Mouse (Mus musculus): ENCODE results near the gene Gm20696.

Gm20696 gene

DNA sequence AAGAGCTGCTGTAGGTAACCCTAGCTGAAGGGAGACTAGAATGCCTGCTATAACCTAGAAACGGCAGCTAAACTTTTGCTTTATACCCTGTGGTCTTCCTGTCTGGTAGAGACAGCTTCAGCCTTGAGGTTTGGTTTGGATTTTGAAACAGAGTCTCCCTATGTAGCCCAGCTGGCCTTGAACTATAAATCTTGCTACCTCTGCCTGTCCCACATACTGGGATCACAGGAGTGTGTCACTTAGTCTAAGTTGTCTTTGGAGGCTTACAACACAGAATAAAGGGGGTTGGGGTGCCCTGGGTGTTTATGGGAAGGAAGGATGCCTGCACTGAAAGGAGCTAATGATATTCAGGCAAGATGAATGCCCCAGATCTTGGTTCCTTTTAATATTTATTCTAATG is 113.8 kb downstream of the Gm20696 start:
- no peak for DNase-seq

DNA sequence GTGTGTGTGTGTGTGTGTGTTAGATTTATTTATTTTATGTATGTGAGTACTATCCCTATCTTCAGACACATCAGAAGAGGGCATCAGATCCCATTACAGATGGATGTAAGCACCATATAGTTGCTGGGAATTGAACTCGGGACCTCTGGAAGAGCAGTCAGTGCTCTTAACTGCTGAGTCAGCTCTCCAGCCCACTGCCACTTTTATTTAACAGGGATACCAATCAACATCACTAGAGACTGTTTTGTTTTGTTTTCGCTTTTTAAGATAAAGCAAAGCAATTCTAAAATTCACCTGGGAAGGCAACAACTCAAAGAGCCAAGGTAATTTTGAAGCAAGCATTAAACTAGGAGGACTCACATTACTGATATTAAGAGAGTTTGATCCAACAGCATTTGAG is 120.2 kb downstream of the Gm20696 start:
- no peak for DNase-seq

DNA sequence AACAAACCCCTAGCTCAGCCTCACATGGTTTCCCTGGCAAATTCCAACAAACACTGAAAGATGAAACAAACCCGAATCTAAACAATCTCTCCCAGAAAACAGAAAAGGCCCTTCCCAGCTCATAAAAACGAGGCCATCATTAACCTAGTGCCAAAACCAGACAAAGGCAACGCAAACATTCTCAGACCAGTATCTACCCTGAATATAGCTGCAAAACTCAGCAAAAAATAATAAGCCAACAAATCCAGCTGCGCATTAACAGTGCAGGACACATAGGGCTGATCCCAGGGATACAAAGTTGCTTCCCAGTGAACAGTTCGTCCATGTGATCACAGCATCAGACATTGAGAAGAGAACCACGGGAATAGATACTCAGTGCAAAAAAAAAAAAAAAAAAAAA is 121.2 kb downstream of the Gm20696 start:
- DNase-seq, result no peak

DNA sequence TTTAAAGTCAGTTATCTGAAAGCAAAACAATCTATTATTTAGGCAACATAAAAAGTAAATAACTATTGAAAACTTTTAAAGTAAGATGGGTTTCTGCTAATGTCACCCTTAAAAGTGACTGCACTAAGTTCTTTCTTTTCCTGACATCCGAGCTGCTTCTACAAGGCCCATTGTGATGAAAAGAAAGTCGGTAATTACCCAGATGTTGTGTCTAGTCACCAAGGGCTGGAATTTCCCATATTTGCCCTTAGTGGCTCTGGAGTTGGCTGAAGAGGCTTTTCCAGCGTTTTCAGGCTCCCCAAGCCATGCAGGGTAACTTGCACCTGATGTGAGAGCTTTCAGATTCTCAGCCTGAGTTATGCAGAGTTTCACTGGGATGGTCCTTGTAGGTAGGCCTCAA is 125.5 kb downstream of the Gm20696 start:
- no peak for DNase-seq

DNA sequence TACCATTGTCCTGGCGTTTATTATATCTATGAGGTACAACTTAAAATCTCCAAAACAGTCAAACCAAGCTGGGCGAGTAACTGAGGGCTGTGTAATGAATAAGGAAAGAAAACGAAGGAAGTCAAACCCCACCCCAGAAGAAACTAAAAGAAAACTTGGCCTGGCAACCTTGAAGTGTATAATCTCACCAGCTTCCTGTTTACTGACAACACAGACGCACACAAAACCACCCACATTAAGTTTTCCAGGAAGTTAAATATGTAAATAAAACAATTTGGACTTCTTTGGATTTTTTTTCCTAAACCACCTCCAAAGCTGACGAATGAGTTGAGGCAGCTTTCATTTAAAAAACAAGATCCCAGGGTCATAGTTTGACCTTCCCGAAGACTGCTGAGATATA is 125.9 kb downstream of the Gm20696 start:
- DNase-seq, result no peak

DNA sequence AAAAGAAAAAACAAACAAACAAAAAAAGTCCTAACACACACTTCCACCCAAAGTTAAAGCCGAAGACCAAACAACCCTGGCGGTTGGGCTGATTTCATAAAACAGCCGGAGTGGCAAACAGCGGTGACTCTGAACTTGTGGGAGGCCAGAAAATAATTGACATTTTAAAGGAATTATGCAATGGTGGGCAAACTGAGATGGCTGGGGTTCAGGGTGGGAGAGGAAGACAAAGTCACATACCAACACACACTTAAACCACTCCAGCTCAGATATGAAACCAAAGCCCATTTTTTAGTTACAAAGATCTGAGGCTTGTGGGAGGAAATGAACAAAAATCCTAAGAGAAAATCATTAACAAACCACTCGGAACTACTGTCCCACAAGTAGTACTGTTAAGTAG is 126.5 kb downstream of the Gm20696 start:
- no peak for DNase-seq

DNA sequence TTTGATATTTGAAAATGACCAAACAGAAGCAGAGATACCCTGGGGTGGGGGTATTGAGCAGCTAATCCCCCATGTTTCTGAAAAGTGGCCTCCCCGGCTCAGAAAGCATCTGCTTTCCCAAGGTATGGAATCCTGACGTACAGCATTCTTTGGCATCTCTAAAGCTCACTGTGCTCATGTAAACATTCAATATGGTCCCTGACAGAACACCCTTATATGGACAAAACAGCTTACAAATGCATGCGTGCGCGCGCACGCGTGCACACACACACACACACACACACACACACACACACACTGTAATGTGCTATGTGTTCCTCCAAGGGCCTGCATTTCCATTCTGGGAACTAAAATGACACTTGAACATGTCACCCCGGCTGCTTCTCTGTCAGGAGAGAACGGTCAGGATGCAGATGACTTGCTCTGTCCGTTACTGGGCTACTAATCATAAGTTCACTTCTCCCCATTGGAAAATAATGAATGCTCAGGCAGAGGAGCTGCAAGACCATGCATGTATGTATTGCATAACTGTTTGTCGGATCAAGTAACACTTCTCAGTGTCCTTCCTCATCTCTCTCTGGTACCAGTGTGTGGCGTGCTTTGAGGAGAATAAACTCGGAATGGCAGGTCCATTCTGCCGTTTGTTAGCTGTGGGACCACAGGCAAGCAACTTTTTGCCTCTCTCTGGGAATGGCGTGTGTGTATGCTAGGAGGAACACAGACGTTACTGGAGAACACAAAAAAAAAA is 128.2 kb downstream of the Gm20696 start:
- no peak for DNase-seq

DNA sequence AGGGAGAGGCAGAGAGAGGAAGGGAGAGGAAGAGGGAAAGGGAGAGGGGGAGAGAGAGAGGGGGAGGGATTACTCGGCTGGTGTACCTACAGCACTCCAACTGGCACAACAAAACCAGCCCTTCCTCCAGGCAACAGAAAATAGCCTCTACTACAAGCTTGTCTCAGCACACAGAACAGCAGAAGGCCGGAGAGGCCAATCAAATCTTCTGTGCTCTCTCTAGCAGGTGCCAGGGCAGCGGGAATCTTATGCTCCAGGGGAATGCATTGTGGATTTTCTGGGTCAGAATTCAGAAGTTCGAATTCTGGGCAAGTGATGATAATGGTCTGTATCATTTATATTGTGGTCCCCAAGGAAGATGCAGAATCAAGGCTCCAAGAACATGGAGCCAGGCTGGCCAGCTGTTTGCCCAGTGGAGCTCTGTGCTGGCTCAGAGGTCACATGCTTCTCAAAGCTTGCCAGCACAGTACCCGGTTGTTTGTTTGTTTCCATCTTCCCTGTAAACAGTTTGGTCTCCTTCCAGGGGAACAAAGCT is 132.3 kb downstream of the Gm20696 start:
- DNase-seq, result no peak

DNA sequence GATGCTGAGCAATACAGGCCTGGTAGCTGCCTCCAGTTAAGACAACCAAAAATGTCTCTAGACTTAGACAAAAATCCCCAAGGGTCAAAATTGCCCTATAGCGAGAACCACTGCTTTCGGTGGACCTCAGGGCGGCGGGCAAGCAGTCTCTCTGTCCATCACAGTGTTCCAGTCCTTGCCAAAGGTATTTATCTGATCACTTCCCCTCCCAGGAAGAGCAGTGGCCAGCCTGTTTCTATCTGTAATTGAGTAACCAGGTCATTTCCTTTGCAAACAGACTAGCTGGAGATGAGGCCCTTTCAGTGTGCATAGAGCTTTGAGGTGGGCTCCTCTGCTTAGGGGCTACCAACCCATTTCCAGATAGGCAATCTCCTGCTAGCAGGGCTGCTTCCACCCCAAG is 134.1 kb downstream of the Gm20696 start:
- no peak for DNase-seq

DNA sequence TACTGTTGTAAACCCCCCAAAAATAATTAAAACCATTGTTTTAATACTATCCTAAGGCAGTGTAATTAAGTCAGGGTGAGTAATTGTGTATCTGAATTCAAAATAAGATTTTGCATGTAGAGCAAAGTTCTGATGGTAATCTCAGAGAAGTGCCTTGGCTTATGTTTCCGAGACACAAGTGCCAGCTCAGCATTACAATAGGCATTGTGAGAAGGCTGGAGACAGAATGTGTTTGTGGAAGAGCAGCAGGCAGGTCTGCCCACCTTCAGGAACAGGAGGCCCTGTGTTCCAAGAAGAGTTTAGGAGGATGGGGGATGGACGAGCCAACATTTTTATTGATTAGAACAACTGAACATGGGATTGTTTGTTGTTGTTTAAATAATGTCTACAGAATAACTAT is 137.6 kb downstream of the Gm20696 start:
- no peak for DNase-seq

DNA sequence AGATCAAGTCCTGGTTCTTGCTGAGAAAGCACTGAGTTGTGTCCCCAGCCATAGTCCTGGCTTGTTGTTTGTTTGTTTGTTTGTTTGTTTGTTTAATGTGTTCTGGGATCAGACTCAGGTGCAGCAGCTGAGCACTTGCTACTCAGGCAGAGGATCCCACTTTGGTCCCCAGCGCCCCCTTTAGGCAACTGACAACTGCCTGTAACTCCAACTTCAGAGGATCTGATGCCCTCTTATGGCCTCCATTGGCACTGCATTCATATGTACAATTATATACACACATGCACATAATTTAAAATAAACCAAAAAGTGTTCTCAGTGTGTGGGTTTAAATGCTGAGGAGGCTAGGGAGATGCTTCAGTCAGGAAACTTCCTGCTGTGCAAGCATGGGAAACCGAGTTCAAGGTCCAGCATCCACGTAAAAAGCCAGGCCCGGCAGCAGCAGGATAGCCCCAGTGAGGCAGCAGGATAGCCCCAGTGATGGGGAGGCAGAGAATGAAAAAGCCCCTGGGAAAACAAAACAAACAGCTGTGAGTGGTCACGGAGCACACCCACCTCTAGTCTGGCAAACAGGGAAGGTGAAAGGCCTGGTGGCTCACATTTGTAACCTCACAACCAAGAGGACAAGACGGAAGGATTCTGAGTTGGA is 139.0 kb downstream of the Gm20696 start:
- DNase-seq, result no peak

DNA sequence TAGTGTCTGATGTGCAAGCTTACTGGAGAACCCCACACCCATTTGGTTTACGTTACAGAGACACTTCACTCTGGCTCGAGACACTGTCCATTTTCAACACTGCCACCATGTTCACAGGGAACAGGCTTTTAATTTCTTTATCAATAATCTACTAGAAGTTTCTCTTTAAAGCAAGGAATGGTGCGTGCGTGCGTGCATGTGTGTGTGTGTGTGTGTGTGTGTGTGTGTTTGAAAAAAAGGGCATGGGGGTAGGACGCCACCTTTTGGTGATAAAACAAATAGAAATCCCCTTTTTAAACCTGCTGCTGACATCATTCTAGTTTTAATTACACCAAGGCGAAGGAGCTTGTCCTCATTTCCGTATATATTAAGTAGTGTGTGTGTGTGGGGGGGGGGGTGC is 141.2 kb downstream of the Gm20696 start:
- peak; percentile 54 for DNase-seq

DNA sequence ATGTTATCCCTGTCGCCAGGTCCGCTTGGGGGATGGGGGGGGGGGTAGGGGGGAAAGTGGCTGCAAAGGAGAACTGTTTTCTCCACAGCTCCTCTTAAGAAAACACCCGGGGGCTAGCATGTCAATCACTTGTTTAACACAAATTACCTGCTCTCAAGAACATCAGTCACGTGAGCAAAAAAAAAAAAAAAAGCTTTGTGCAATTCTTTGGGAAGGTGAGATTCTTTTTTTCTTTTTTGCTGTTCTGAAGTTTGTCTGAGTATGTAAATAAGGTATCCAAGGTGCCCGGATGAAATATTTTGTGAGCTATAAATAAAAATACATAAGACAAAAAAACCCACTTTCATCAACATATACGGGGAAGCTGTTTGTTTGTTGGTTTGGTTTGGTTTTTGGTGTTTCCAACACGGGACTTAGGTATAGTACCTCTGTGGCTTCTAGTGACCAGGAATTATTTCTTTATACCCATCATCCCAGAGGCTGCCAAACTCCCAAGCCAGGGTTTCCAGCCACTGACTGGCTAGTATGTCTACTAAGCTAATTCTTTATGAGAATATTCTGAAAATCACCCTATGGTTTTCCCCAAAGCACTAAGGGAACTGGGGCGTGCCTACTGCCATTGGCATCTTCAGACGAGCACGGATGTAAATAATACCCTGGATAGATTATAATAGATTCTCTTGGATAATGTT is 142.8 kb downstream of the Gm20696 start:
- DNase-seq, result no peak

DNA sequence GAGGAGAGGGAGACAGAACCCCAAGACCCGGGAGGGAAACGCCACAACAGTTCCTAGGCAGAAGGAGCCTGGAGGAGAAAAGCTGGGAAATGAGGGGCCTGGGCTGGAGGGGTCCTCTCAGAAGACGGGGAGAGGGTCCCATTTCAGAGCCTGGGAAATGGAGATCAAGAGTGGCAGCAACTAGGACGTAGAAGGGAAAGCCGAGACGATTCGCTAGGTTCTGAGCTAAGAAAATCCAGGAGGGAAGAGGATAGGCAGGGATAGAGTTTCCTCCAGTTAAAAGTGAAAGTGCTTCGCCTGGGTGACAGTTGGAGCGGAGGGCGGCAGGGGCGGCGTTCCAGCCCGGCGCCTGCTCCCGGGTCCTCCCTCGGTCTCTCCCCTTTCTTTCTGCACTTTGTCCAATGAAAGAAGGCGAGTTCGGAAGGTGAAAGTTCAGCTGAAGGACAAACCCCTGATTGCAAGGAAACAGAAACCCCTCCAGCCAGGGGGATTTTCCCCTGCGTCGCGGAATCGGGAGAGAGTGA is 143.4 kb downstream of the Gm20696 start:
- peak; percentile 85 for DNase-seq

DNA sequence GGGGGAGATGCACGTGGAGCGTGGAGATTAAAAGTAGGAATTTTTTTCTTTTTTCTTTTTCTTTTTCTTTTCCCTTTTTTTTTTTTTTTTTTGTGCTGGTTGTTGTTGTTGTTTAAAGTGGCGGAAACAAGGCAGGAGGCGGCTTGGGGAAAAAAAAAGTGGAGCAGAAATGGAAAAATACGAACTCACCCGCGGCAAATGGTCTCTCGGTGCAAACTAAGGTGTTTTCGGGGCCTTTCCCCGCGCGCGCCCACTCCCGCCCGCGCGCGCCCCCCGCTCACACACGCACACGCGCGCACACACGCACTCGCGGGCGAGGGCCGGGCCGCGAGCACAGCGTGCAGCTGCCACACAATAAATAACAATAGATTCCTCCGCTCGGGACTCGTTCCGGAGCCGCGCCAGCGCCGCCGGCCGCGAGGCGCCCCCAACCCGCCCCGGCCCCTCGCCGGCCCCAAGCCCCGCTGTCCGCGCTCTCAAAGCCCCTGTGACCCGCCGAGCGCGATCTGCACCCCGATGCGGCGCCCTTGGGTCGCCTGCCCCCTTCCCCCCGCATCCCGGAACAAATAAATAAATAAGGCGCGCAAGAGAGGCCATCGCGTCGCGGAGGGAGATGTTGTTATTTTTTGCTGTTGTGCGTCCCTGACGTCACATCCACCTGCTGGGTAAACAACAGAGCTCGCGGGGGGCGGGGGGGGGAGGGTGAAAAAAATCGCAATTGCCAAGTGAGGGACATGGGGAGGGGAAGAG is 144.1 kb downstream of the Gm20696 start, which contains the start of gene Foxp1:
Gene Foxp1 (minus strand): TSS at position 363 of the 750 bp plus-strand sequence.
- peak; percentile 84 for DNase-seq

DNA sequence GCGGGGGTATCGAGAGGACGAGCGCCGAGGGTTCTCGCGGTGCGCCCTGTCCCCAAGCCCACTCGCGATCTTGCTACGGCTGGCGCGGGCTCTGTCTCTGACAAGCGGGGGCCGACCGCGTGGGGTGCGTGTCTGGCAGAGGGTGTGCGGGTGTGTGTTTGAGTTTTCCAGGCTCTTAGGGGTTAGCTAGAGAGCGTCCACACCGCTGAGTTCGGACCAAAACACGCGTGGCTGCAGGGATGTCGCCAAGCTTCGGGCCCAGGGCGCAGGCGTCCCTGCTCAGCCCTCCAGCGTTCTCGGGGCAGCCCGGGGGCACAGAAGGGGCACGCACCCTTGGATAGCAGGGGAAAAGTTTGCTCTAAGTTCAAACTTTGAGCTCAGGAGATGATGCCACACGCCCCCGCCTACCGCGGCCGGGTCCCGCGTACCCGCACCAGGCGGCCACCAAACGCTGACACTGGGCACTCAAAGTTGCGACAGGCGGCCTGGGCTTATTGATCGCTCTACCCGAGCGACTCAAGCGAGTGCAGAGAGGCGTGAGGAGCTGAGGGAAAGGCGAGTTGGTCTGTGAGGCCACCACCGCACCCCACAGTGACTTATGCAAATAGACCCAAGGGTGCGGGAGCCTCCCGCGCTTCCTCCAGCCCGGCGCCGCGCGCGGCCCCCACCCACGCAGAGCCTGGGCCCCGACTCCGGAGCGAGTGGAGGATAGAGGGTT is 144.8 kb downstream of the Gm20696 start:
- DNase-seq, result peak; percentile 53

DNA sequence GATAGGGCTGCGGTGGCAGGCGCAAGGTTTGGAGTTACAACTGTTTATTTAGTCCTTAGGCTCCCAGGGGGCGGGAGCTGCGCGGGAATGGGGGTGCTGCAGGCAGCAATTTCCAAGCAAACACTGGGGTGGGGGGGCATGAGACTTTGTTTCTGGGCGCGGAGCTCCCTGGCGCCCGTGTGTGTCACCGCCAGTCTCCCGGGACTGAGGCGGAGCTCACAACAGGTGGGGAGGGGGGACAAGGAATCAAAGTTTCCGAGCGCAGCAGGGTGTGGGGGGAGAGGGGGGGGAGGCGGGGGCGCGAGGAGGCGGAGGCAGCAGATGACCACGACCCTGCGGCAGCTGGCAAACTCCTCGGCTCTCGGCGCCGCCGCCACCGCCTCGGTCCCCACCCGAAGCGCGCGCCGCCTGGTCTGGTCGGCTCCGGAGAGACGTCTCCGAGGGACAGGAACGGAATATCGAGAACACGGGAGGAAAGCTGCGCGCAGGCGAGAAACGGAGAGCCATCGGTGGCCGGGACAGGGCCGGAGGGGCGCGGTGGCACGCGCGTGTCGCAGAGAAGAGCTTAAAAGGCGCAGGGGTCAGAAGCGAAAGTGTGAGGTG is 145.5 kb downstream of the Gm20696 start:
- peak; percentile 87 for DNase-seq

DNA sequence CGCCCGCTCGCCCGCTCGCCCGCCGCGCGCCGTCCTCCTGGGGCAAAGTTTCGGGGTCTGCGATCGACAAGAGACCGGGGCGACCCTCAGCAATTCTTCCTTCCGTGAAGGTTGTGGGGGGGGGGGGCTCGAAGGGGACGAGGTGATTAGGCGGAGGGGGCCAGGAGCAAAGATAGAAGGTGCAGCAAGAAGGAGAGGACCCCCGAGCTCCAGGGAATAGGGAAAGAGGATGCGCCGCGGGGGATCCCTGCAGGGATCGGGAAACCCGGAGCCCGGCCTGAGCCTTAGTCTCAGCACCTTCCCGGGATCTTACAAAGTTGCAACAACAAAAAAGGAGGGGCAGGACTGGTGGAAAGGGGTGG is 145.9 kb downstream of the Gm20696 start:
- DNase-seq, result no peak

DNA sequence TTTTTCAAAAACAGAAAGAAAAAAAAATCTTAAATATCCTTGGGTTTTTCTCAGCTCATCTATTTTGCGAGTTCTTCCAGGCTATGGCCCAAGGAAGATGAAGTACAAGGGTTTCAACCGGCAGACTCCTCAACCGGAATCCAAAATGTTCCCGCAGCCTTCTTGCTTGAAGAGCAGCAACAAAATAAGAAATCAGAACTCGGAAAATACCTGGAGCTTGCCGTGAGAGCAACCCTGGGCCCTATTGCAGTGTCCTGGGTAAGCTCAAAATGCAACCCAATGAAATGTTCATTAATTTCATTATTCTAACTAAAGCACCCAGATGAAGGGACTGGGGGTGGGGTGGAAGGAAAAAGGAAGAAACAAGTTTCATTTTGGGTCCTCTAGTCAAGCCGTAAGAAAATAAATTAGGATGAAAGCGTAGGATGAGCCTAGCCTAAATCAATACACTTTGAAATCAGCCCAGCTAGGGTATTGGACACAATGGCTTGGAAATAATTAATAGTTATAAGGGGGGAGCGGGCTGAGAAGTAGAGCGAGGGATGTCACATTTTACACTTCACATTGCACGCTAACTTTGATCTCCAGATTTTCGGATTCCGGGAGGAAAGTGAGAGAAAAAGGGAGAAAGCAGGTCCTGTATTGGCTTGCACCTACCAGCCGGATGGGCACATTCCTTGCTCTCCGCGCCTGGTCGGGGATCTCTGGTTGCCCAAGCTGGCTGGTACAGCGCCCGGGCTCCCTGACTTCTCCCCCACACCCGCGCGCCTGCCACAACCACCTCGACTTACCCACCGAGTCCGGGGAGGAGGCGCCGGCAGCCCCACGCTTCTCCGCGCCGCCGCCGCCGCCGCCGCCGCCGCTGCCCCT is 146.6 kb downstream of the Gm20696 start:
- DNase-seq, result peak; percentile 45

DNA sequence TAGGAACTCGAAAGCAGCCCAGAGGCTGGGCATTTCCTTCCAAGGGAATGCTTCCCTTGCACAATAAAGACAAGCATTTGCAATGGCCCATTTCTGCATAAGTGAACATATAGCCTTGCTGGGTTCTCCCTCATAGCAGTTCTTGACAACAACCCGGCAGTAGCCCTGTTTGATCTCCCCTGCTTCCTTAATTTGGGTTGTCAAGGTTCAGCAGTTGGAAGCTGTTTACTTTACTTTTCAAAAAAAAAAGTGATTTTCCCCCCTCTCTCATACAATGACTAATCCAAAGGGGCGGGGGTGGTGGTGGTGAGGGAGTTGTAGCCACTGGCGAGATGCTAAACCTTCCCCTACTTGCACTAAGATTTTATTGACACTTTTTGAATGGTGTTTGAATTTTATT is 147.5 kb downstream of the Gm20696 start:
- DNase-seq, result no peak
